Mouse (Mus musculus) midbrain, embryonic 11.5 days (tissue): Measurements from ENCODE around the gene Scarb1. TPM values are rescaled to one million over a fixed set of nuclear protein-coding genes. Genes with fewer than 3 reads are reported as not detected.

Experiments
- ATAC-seq: fragments of 200-750 bp; cut with Nextera tagmentation; 2 replicates; pipeline ENCODE4 v1.8.0; 2017; ENCODE audit warnings: moderate TSS enrichment, moderate library complexity; ENCODE audit not compliant: low FRiP score
- DNase-seq: peaks from one replicate; pipeline ENCODE4 v3.0.0; 2015; ENCODE audit warnings: low spot score; ENCODE audit errors: missing footprints
- H3K27ac ChIP-seq: fragments of 300-500 bp; sonication (generic); 2 replicates; pipeline ENCODE4 v1.5.1; 2014; ENCODE audit warnings: low read depth, low read length
- H3K27me3 ChIP-seq: fragments of 300-500 bp; sonication (generic); 2 replicates; pipeline ENCODE4 v1.6.1; 2014; ENCODE audit warnings: mild to moderate bottlenecking, low read length, moderate library complexity, mixed read lengths; ENCODE audit not compliant: control insufficient read depth, insufficient read depth
- H3K36me3 ChIP-seq: fragments of 300-500 bp; sonication (generic); 2 replicates; pipeline ENCODE4 v1.6.1; 2014; ENCODE audit warnings: mild to moderate bottlenecking, low read length, moderate library complexity, mixed read lengths; ENCODE audit not compliant: control insufficient read depth, insufficient read depth
- H3K4me1 ChIP-seq: fragments of 300-500 bp; sonication (generic); 2 replicates; pipeline ENCODE4 v1.6.1; 2014; ENCODE audit warnings: low read length; ENCODE audit not compliant: control insufficient read depth, insufficient read depth
- H3K4me2 ChIP-seq: fragments of 300-500 bp; sonication (generic); 2 replicates; pipeline ENCODE4 v1.6.1; 2014; ENCODE audit warnings: mild to moderate bottlenecking, moderate library complexity
- H3K4me3 ChIP-seq: fragments of 300-500 bp; sonication (generic); 2 replicates; pipeline ENCODE4 v1.5.1; 2014; ENCODE audit warnings: low read depth, low read length
- H3K9ac ChIP-seq: fragments of 300-500 bp; sonication (generic); 2 replicates; pipeline ENCODE4 v1.6.1; 2014; ENCODE audit warnings: low read length
- H3K9me3 ChIP-seq: fragments of 300-500 bp; sonication (generic); 2 replicates; pipeline ENCODE4 v1.6.1; 2016; ENCODE audit warnings: low read length; ENCODE audit not compliant: control insufficient read depth
- WGBS: fragments of 180-500 bp; shearing (Covaris S2); extraction: QIAGEN DNeasy Blood & Tissue Kit; methylation state at CpG from one replicate; pipeline ENCODE4 v1.1.7; 2014; 5-methylcytosine and 5-hydroxymethylcytosine counted together
- polyA plus RNA-seq: library from polyadenylated mRNA; unstranded; fragments of >200 nt; fragmentation: Nextera tagmentation; extraction: Ambion mirVana; gene quantifications from 2 replicates; pipeline ENCODE4 v1.2.1, GENCODE M21; 2014

Gene Scarb1
- polyA plus RNA-seq, 1 experiment from 2014 or later, result 26.0 TPM

- peaks cover 8% of the 10 kb centered on the region for H3K4me1 ChIP-seq
- no peak overlapping the region for H3K4me2 ChIP-seq
- 84% methylated on average over 7 of the region's 7 CpGs for WGBS
- H3K9ac ChIP-seq, result no peak overlapping the region
- no peak overlapping the region for H3K4me3 ChIP-seq
- DNase-seq (no peak), ATAC-seq (no peak)
- no peaks in the 10 kb centered on the region for H3K36me3 ChIP-seq
- H3K27me3 ChIP-seq, result no peaks in the 10 kb centered on the region
- H3K9me3 ChIP-seq, result no peaks in the 10 kb centered on the region
- no peak overlapping the region for H3K27ac ChIP-seq
These were observed 34.5 kb downstream of the Scarb1 start for GRCm38 (mm10) chr5:125306372-125306771.

- H3K4me2 ChIP-seq, result no peak overlapping the region
These were observed 35.4 kb downstream of the Scarb1 start for GRCm38 (mm10) chr5:125305229-125306081.

GRCm38 (mm10) chr5:125304245-125304856 lies 36.5 kb downstream of the Scarb1 start:
- H3K4me3 ChIP-seq, result no peak overlapping the region
- no peak overlapping the region for H3K27ac ChIP-seq

More at GRCm38 (mm10) chr5:125305229-125306081, 35.4 kb downstream of the Scarb1 start:
- H3K4me1 ChIP-seq, result peaks cover 8% of the 10 kb centered on the region
- ATAC-seq, result no peak
- DNase-seq, result no peak
- H3K36me3 ChIP-seq, result no peaks in the 10 kb centered on the region
- no peaks in the 10 kb centered on the region for H3K9me3 ChIP-seq
- H3K27ac ChIP-seq, result no peak overlapping the region
- no peaks in the 10 kb centered on the region for H3K27me3 ChIP-seq
- H3K4me3 ChIP-seq, result no peak overlapping the region
- H3K9ac ChIP-seq, result no peak overlapping the region
- WGBS, result 60% methylated on average over 14 of the region's 14 CpGs

GRCm38 (mm10) chr5:125303055-125303454 lies 37.8 kb downstream of the Scarb1 start:
- Histone ChIP-seq H3K4me2 (no peak overlapping the region), H3K9me3 (no peaks in the 10 kb centered on the region), H3K4me1 (peaks cover 8% of the 10 kb centered on the region), H3K9ac (no peak overlapping the region), H3K27ac (no peak overlapping the region), H3K27me3 (no peaks in the 10 kb centered on the region), H3K4me3 (no peak overlapping the region), H3K36me3 (peaks cover 4% of the 10 kb centered on the region; the same call in 1 of the 2 replicates)
- DNase-seq (no peak), ATAC-seq (no peak)
- WGBS, result 97% methylated on average over 6 of the region's 6 CpGs

More at GRCm38 (mm10) chr5:125304245-125304856, 36.5 kb downstream of the Scarb1 start:
- no peaks in the 10 kb centered on the region for H3K9me3 ChIP-seq
- peak overlapping the region; percentile 11; the same call in 1 of the 2 replicates for H3K4me2 ChIP-seq
- no peak overlapping the region for H3K9ac ChIP-seq
- peaks cover 4% of the 10 kb centered on the region; the same call in 1 of the 2 replicates for H3K36me3 ChIP-seq
- peak; percentile 90 for ATAC-seq
- peak; percentile 97 for DNase-seq
- no peaks in the 10 kb centered on the region for H3K27me3 ChIP-seq
- peaks cover 8% of the 10 kb centered on the region for H3K4me1 ChIP-seq
- 16% methylated on average over 18 of the region's 18 CpGs for WGBS

- WGBS, result 91% methylated on average over 9 of the region's 9 CpGs
- no peak overlapping the region for H3K4me3 ChIP-seq
- H3K27ac ChIP-seq, result no peak overlapping the region
- peaks cover 2% of the 10 kb centered on the region; the same call in 1 of the 2 replicates for H3K9me3 ChIP-seq
- peaks cover 8% of the 10 kb centered on the region for H3K36me3 ChIP-seq
- H3K27me3 ChIP-seq, result no peaks in the 10 kb centered on the region
- H3K4me1 ChIP-seq, result no peaks in the 10 kb centered on the region
- ATAC-seq, result no peak
- no peak overlapping the region for H3K9ac ChIP-seq
- no peak overlapping the region for H3K4me2 ChIP-seq
- DNase-seq, result no peak
These were observed 42.7 kb downstream of the Scarb1 start for GRCm38 (mm10) chr5:125298234-125298633.

GRCm38 (mm10) chr5:125297171-125297570 lies 43.7 kb downstream of the Scarb1 start:
- 94% methylated on average over 7 of the region's 7 CpGs for WGBS
- Histone ChIP-seq H3K36me3 (peaks cover 8% of the 10 kb centered on the region), H3K9me3 (peaks cover 2% of the 10 kb centered on the region; the same call in 1 of the 2 replicates), H3K4me3 (no peak overlapping the region), H3K4me1 (no peaks in the 10 kb centered on the region), H3K9ac (no peak overlapping the region), H3K27ac (no peak overlapping the region), H3K4me2 (no peak overlapping the region), H3K27me3 (no peaks in the 10 kb centered on the region)
- no peak for ATAC-seq
- DNase-seq, result no peak

GRCm38 (mm10) chr5:125292951-125293350 lies 47.9 kb downstream of the Scarb1 start:
- Histone ChIP-seq H3K9me3 (peaks cover 2% of the 10 kb centered on the region; the same call in 1 of the 2 replicates), H3K36me3 (peaks cover 3% of the 10 kb centered on the region), H3K4me1 (no peaks in the 10 kb centered on the region), H3K4me2 (no peak overlapping the region), H3K4me3 (no peak overlapping the region), H3K9ac (no peak overlapping the region), H3K27ac (no peak overlapping the region), H3K27me3 (no peaks in the 10 kb centered on the region)
- WGBS, result 71% methylated on average over 7 of the region's 7 CpGs
- no peak for ATAC-seq
- DNase-seq, result no peak

- H3K27ac ChIP-seq, result no peak overlapping the region
- H3K4me3 ChIP-seq, result no peak overlapping the region
- no peaks in the 10 kb centered on the region for H3K27me3 ChIP-seq
- ATAC-seq, result no peak
- peaks cover 2% of the 10 kb centered on the region; the same call in 1 of the 2 replicates for H3K9me3 ChIP-seq
- no peak overlapping the region for H3K4me2 ChIP-seq
- 91% methylated on average over 8 of the region's 8 CpGs for WGBS
- peaks cover 3% of the 10 kb centered on the region for H3K36me3 ChIP-seq
- no peak overlapping the region for H3K9ac ChIP-seq
- no peak for DNase-seq
- no peaks in the 10 kb centered on the region for H3K4me1 ChIP-seq
These were observed 49.0 kb downstream of the Scarb1 start for GRCm38 (mm10) chr5:125291895-125292294.

- WGBS, result 95% methylated on average over 10 of the region's 10 CpGs
- Histone ChIP-seq H3K27me3 (no peaks in the 10 kb centered on the region), H3K27ac (no peak overlapping the region), H3K9me3 (no peaks in the 10 kb centered on the region; the same call in 1 of the 2 replicates), H3K36me3 (no peaks in the 10 kb centered on the region; the same call in 1 of the 2 replicates), H3K4me2 (no peak overlapping the region), H3K4me1 (no peaks in the 10 kb centered on the region), H3K4me3 (no peak overlapping the region), H3K9ac (no peak overlapping the region)
- DNase-seq, result no peak
- ATAC-seq, result no peak
These were observed 49.5 kb downstream of the Scarb1 start for GRCm38 (mm10) chr5:125291387-125291786.
